Mouse (Mus musculus): ENCODE measurements around the gene Trip6. TPM values are rescaled to one million over a fixed set of nuclear protein-coding genes. Genes with fewer than 3 reads are reported as not detected.

Trip6 gene
- polyA plus RNA-seq, 1 experiment: 11.4 TPM

DNA sequence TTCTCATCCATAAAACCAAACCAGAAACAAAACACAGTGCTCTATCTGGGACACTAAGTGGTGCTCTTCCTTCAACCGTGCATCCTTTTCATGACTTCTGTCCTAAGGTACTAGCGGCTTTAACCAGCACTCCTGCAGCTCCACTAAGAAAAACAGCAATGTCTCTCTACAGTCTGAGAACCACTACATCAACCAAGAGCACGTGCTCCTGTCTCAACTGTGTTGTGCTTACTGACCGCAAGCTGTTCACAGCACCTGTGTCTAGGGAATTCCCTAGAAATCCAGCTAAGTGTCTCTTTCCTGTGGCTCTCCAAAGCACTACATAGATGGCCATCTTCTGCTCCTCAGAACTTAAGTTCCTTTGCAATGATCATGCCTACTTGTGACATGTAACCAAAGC lies 9.4 kb downstream of the Trip6 start:
- WGBS: 37% methylated on average over 4 of the region's 4 CpGs
- DNase-seq (ENCODE audit: low read depth, low spot score): no peak

GRCm38 (mm10) chr5:137304165-137304564 lies 10.0 kb downstream of the Trip6 start:
- no peak for DNase-seq (ENCODE audit: low read depth, low spot score)
- WGBS: 54% methylated on average over 3 of the region's 3 CpGs

GRCm38 (mm10) chr5:137303609-137304008 lies 10.6 kb downstream of the Trip6 start:
- no peak for DNase-seq (ENCODE audit: low read depth, low spot score)
- 86% methylated on average over 4 of the region's 4 CpGs for WGBS

DNA sequence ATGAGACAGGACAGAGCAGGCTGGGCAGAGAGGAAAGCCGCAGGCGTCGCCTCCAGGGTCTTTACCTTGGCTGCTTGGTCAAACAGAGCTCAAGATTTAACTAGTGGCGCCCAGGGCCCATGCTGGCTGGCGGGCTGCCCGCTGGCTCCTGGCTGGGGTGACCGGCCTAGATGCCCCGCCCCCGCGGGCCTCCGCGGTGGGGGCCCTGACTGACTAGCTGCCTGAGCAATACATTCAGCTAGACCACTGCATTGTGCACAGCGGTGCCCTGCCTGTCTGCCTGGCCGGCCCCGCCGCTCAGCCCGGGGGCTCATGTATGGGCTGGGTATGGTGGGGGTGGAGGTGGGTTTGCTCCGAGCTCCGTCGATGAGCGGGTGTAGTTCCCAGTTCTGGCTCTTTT lies 13.0 kb downstream of the Trip6 start:
- DNase-seq (ENCODE audit: low read depth, low spot score): no peak
- WGBS: 77% methylated on average over 21 of the region's 21 CpGs

GRCm38 (mm10) chr5:137299240-137299639 lies 15.0 kb downstream of the Trip6 start:
- 59% methylated on average over 7 of the region's 7 CpGs for whole genome bisulfite sequencing
- DNase-seq (ENCODE audit: low read depth, low spot score): no peak

GRCm38 (mm10) chr5:137297126-137297525 lies 17.1 kb downstream of the Trip6 start:
- no peak for DNase-seq (ENCODE audit: low read depth, low spot score)
- 91% methylated on average over 14 of the region's 14 CpGs for WGBS

DNA sequence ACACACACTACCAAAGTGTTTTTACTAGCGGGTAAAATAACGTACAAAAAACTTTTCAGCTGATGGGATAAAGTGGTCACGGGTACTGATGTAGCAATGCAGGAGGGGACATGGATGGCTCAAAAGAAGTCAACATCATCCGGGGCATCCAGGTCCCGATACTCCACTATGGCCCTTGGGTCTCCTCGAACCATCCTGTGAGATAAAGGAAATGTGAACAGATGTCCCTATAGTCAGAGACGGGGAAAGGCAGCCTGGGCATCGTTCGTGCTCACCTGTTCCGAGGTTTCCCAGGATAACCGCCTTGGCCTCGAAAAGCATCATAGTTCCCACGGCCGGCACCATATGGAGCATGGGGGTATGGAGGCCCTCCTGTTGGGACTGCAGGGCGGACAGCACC lies 18.5 kb downstream of the Trip6 start:
- WGBS: 90% methylated on average over 15 of the region's 15 CpGs
- no peak for DNase-seq (ENCODE audit: low read depth, low spot score)

- WGBS: 68% methylated on average over 9 of the region's 9 CpGs
- no peak for DNase-seq (ENCODE audit: low read depth, low spot score)
Measured at GRCm38 (mm10) chr5:137295296-137295695, 18.9 kb downstream of the Trip6 start.

DNA sequence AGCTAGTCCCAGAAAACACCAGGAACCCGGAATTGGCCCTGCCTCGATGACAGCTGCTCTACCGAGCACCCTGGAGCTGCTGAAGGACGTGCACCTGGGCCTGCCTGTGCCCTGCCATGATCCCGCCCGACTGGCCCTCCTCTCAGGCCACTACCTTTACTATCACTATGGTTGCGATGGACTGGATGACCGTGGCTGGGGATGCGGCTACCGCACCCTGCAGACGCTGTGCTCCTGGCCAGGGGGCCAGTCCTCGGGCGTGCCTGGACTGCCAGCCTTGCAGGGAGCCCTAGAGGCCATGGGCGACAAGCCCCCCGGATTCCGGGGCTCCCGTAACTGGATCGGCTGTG lies 19.5 kb downstream of the Trip6 start:
- 9% methylated on average over 18 of the region's 18 CpGs for WGBS
- DNase-seq (ENCODE audit: low read depth, low spot score): no peak

DNA sequence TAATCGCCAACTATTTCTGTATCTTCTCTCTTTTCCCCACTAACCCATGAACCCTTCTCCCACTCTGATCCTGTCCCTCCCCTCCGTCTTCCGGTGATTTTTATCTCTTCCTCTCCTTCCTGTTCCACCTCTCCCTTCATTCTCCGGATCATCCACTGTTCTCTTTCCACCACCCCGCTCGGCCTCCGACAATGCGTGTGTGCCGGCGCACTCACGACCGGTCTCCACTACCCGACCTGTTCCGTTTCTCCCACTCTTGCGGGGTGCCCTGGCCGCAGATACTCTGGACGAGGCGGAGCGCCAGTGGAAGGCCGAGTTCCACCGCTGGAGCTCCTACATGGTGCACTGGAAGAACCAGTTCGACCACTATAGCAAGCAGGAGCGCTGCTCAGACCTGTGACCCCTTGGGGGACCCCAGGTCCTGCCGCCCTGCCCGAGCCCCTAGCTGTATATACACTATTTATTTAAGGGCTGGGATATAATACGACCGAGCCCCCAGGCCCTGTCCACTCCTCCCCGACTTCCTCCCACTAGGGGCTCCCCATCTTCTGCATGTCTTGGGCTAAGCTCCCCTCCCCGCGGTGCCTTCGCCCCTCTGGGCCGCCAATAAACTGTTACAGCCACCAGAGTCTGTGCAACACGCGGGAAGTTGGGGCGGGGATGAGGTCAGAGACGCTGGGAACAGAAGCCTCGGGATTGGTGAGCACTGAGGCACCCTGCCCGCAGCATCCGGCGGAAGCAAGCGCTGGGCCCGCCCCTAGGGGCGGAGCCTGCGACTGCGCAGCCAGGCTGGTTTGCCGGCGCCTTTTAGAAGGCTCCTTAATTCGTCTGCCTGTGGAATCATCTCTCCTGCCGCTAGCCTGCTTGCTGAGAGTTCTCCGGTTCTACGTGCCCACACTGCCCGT lies 20.1 kb downstream of the Trip6 start, which contains the start of gene Ufsp1:
TSS of gene Ufsp1 (plus strand) at position 791 of the 905 bp plus-strand sequence.
- under 1% methylated on average over 52 of the region's 52 CpGs for WGBS

DNA sequence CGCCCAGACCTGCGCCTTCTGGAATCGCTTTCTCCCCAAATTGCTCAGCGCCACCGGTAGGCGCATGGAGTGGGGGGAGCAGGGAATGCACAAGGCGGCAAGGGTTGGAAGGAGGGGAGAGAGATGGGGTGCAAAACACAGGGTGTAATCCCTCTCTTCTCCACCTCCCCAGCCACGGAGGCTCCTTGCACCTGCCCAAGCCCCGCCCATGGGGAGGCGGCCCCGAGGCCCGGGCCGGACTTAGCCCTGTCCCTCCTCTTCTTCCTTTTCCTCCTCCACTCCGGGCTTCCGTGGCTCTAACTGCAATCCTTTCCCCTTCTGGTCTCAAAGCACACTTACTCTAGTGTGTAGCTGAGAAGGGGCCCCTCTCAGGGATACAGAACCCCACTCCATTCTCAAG lies 20.9 kb downstream of the Trip6 start:
- DNase-seq (ENCODE audit: low read depth, low spot score): no peak
- WGBS: under 1% methylated on average over 14 of the region's 15 CpGs

More for the DNA sequence above, 20.1 kb downstream of the Trip6 start, which contains the start of gene Ufsp1:
- no peak for DNase-seq (ENCODE audit: low read depth, low spot score)

GRCm38 (mm10) chr5:137291381-137291926 lies 22.8 kb downstream of the Trip6 start:
- DNase-seq (ENCODE audit: low read depth, low spot score): no peak

GRCm38 (mm10) chr5:137290677-137291076 lies 23.5 kb downstream of the Trip6 start:
- no peak for DNase-seq (ENCODE audit: low read depth, low spot score)
- 15% methylated on average over 15 of the region's 15 CpGs for WGBS

More at GRCm38 (mm10) chr5:137291381-137291926, 22.8 kb downstream of the Trip6 start:
- 74% methylated on average over 15 of the region's 15 CpGs for WGBS

GRCm38 (mm10) chr5:137289591-137290365 lies 24.4 kb downstream of the Trip6 start:
- DNase-seq (ENCODE audit: low read depth, low spot score): no peak

DNA sequence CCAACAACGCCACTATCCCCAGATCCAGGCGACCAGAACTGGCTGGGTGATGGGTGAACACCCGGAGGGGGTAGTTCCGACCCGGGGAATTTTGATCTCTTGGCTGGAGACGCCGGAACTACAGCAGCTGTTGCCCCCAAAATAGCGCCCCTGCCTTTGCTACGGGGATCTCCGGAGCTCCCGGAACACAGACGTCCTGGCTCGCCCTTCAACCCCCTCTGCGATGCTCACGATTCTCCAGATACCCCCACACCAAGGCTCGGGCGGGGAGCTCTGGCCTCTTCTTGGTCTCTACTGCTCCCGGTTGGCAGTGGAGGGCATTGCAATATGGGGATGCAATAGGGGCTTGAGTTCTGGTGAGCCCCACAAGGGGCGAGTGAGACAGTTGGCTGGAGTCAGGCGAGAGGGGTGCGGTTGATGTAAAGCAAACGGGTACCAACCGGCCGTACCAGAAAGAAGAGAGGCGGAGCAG lies 25.2 kb downstream of the Trip6 start:
- DNase-seq (ENCODE audit: low read depth, low spot score): no peak
- 5% methylated on average over 25 of the region's 25 CpGs for WGBS

More at GRCm38 (mm10) chr5:137289591-137290365, 24.4 kb downstream of the Trip6 start:
- 55% methylated on average over 13 of the region's 13 CpGs for WGBS

- 3% methylated on average over 65 of the region's 65 CpGs for WGBS
- DNase-seq (ENCODE audit: low read depth, low spot score): no peak
Measured at GRCm38 (mm10) chr5:137287953-137288743, 26.1 kb downstream of the Trip6 start.

GRCm38 (mm10) chr5:137287032-137287952 lies 26.9 kb downstream of the Trip6 start, which contains the start of gene Ache:
Gene Ache, plus strand, starts transcription at chr5:137287519.
- DNase-seq (ENCODE audit: low read depth, low spot score): no peak
- 10% methylated on average over 40 of the region's 40 CpGs for WGBS

GRCm38 (mm10) chr5:137286655-137287031 lies 27.6 kb downstream of the Trip6 start:
- WGBS: under 1% methylated on average over 15 of the region's 16 CpGs
- no peak for DNase-seq (ENCODE audit: low read depth, low spot score)
